In the genomic region with DNA sequence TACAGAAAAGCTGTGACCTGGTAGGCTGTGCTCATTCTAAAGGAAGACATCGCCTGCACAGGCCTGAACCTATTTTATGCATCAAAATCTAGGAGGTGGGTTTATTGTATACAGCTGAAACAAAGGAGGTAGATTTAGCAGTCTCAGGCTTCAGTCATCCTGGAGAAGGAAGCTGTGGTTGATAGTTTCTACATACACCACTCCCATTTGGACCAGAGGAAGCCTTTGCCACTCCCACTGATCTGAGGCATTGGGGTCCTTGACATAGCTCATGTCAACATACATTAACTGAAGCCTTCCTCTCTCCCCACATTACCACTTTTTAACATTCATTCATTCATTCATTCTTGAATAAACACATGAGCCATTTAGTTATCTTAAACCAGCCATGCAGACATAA, we compare ENCODE assay signal across 26 mouse cellular contexts.
"Had no signal": no experiment of that assay in that cellular context is flagged by ENCODE, and none has a peak within 500 bp of the region (broad histone marks: within the 10 kb centered on the region; RNA-seq: fewer than 3 reads in every experiment).

No protein-coding gene starts in this region.

- H3K9ac ChIP-seq: heart, embryonic 13.5 days; heart, embryonic 15.5 days; hindbrain, embryonic 12.5 days; hindbrain, embryonic 14.5 days; intestine, embryonic 15.5 days; limb, embryonic 12.5 days; liver, embryonic 13.5 days had no signal

- H3K27me3 ChIP-seq: heart, embryonic 13.5 days; heart, embryonic 15.5 days; hindbrain, embryonic 12.5 days; intestine, embryonic 15.5 days; limb, embryonic 12.5 days; liver, embryonic 13.5 days had no signal

- H3K9me3 ChIP-seq: heart, embryonic 13.5 days; heart, embryonic 15.5 days; hindbrain, embryonic 10.5 days; hindbrain, embryonic 12.5 days; intestine, embryonic 15.5 days; limb, embryonic 10.5 days; limb, embryonic 12.5 days; liver, embryonic 13.5 days had no signal

- DNase-seq: gastrocnemius, adult 2 months; gastrocnemius, postnatal 10 days; gastrocnemius, postnatal 25 days; heart, adult 18-20 months; heart, postnatal 14 days; heart, postnatal 36 days; kidney, adult 18-20 months; kidney, adult 8-10 months; kidney, postnatal 10 days; kidney, postnatal 25 days; liver; liver, embryonic 13.5 days had no signal

- H3K4me1 ChIP-seq: hindbrain, embryonic 10.5 days; hindbrain, embryonic 12.5 days; intestine, embryonic 15.5 days; limb, embryonic 10.5 days; limb, embryonic 12.5 days; liver, embryonic 13.5 days had no signal

- H3K27ac ChIP-seq: gastrocnemius, adult 2 months; heart, embryonic 13.5 days; heart, embryonic 15.5 days; hindbrain, embryonic 10.5 days; hindbrain, embryonic 12.5 days; hindbrain, embryonic 14.5 days; intestine, embryonic 15.5 days; left cerebral cortex, adult 2 months; limb, embryonic 10.5 days; limb, embryonic 12.5 days; liver, embryonic 13.5 days had no signal

- H3K4me2 ChIP-seq: heart, embryonic 11.5 days; heart, embryonic 13.5 days; heart, embryonic 15.5 days; hindbrain, embryonic 12.5 days; hindbrain, embryonic 14.5 days; intestine, embryonic 15.5 days; limb, embryonic 12.5 days; liver, embryonic 11.5 days; liver, embryonic 13.5 days had no signal

- H3K4me3 ChIP-seq: gastrocnemius, adult 2 months; heart, embryonic 13.5 days; heart, embryonic 15.5 days; hindbrain, embryonic 10.5 days; hindbrain, embryonic 12.5 days; intestine, embryonic 15.5 days; left cerebral cortex, adult 2 months; limb, embryonic 10.5 days; limb, embryonic 12.5 days; liver, embryonic 13.5 days had no signal

- H3K36me3 ChIP-seq: heart, embryonic 13.5 days; heart, embryonic 15.5 days; hindbrain, embryonic 10.5 days; hindbrain, embryonic 12.5 days; intestine, embryonic 15.5 days; limb, embryonic 10.5 days; limb, embryonic 12.5 days; liver, embryonic 13.5 days had no signal

- ATAC-seq: hindbrain, embryonic 16.5 days; inflammation-experienced regulatory T-cells, adult 6 months; intestine, embryonic 15.5 days; intestine, postnatal 0 days had no signal
